Mouse (Mus musculus) olfactory bulb, adult 2 months (tissue): ENCODE measurements around the gene Cacna2d2. TPM values are rescaled to one million over a fixed set of nuclear protein-coding genes. Genes with fewer than 3 reads are reported as not detected.

ENCODE experiments used
- H3K27ac ChIP-seq: fragments of 200-500 bp; 2 replicates; pipeline ENCODE4 v1.5.1; 2012; ENCODE audit warnings: low read depth, low read length; ENCODE audit not compliant: insufficient read depth
- H3K4me1 ChIP-seq: fragments of 200-500 bp; 2 replicates; pipeline ENCODE4 v1.6.1; 2012; ENCODE audit warnings: low read length; ENCODE audit not compliant: control insufficient read depth, insufficient read depth
- H3K4me3 ChIP-seq: fragments of 200-500 bp; 2 replicates; pipeline ENCODE4 v1.5.1; 2012; ENCODE audit warnings: mild to moderate bottlenecking, low read depth, low read length, moderate library complexity; ENCODE audit not compliant: insufficient read depth
- CTCF ChIP-seq: fragments of 200-500 bp; IDR thresholded peaks from 2 replicates; pipeline ENCODE4 v1.5.1; 2012; ENCODE audit warnings: low read depth, mild to moderate bottlenecking, low read length, moderate library complexity; ENCODE audit not compliant: insufficient read depth
- POLR2A ChIP-seq: fragments of 200-500 bp; IDR thresholded peaks from 2 replicates; pipeline ENCODE4 v1.6.1; 2012; ENCODE audit warnings: mild to moderate bottlenecking, low read depth, low read length, moderate library complexity; ENCODE audit not compliant: insufficient read depth
- WGBS: fragments of 180-500 bp; shearing (Covaris S2); methylation state at CpG from one replicate; pipeline ENCODE4 v1.1.7; 2018; 5-methylcytosine and 5-hydroxymethylcytosine counted together
- polyA plus RNA-seq: library from polyadenylated mRNA; stranded (reverse); fragments of >200 nt; gene quantifications from 2 replicates; pipeline ENCODE4 v1.2.4, GENCODE M21; 2012; ENCODE audit warnings: low replicate concordance; ENCODE audit not compliant: missing spikeins, insufficient read depth, insufficient read length

The Cacna2d2 gene
- polyA plus RNA-seq, 1 experiment: not detected

DNA sequence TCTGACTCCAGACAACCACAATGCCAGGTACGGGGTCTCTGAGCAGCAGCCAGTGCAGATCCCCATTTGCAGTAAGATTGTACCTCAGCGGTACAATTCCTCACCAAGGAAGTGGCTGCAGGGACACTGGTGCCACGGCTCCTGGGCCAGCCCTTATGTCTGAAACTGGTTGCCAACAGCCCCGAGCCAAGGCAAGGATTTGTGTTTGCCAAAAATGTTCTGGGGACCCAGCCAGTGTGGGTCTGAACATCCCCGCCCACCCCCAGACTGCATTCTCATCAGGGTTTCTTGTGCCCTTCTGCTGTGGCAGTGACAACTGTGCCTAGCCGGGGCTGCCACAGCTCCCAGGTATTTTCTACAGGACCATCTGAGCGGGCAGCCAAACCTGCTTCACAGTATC is 138.8 kb downstream of the Cacna2d2 start:
- Histone ChIP-seq H3K4me3 (no peak overlapping the region), H3K4me1 (peaks cover 34% of the 10 kb centered on the region), H3K27ac (no peak overlapping the region)
- no peak for TF ChIP-seq POLR2A
- no peak for TF ChIP-seq CTCF
- WGBS: 52% methylated on average over 7 of the region's 7 CpGs

DNA sequence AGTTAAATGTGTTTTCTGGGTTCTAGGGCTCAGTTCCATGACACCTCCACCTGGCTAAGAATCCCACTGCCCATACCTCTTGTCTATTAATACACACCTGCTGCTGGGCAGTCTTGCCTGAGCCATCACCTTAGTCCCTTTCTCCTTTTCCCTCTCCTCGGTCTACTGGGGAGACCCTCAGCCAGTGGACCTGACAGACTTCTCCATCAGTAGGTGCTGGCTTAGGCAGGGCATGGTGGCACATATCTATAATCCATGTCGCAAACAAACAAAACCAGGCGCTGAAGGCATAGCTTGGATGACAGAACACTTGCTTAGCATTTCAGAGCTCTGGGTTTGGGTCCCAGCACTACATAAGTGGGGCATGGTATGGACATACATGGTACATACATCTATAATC is 139.3 kb downstream of the Cacna2d2 start:
- Histone ChIP-seq H3K4me1 (peaks cover 34% of the 10 kb centered on the region), H3K27ac (no peak overlapping the region), H3K4me3 (no peak overlapping the region)
- WGBS: 93% methylated on average over 3 of the region's 3 CpGs
- TF ChIP-seq CTCF (no peak), POLR2A (no peak)

GRCm38 (mm10) chr9:107539940-107540339 is 140.5 kb downstream of the Cacna2d2 start:
- WGBS: 93% methylated on average over 8 of the region's 8 CpGs
- no peak for TF ChIP-seq POLR2A
- H3K4me3 ChIP-seq: no peak overlapping the region
- no peak overlapping the region for H3K27ac ChIP-seq
- H3K4me1 ChIP-seq: peaks cover 35% of the 10 kb centered on the region

- no peak overlapping the region for H3K4me3 ChIP-seq
- 67% methylated on average over 4 of the region's 4 CpGs for WGBS
- peaks cover 36% of the 10 kb centered on the region for H3K4me1 ChIP-seq
- no peak overlapping the region for H3K27ac ChIP-seq
- TF ChIP-seq CTCF (no peak), POLR2A (no peak)
Measured at GRCm38 (mm10) chr9:107540420-107540819, 141.0 kb downstream of the Cacna2d2 start.

GRCm38 (mm10) chr9:107541005-107541404 is 141.6 kb downstream of the Cacna2d2 start:
- no peak overlapping the region for H3K27ac ChIP-seq
- peaks cover 30% of the 10 kb centered on the region for H3K4me1 ChIP-seq
- no peak overlapping the region for H3K4me3 ChIP-seq
- TF ChIP-seq POLR2A (no peak), CTCF (no peak)
- 36% methylated on average over 10 of the region's 10 CpGs for WGBS

DNA sequence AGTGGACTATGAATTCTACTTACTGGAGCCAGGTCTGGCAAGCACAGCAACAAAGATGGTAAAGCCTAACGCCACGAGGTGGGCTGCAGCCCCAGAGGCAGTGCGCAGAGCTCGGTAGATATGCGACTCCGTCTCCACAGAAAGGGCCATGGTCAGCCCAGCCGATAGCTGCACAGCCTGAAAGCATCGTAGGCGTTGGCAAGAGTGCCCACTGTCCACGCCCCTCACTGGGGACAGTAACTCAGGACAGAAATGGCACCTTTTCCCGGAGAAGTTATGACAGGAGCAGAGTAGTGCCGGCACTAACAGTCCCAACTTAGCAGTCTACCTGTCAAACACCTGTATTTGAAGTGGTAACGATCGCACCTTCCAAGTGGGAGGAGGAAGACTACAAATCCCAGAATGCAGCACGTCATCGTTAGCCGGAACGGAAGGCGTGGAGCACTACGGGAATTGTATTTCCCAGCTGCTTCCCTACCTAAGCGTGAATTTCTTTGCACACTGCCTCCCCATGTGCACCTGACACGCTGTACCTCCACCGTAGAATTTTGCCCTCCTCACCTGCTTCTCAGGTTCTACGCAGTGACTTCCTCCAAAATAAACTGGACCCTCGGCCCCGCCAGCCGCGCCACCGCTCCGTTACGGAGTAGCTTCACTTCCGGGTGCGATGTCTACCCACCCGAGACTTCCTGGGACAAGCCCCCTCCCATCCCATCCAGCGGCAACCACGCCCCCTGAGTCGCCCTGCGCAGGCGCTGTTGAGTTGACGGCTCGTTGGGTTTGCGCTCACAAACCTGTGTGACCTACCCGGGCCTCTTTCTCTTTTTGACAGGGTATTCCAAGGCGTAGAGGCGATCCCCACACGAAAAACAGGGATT is 142.3 kb downstream of the Cacna2d2 start, which contains the start of the genes Cyb561d2 and Nprl2:
Cyb561d2 (minus strand) TSS at position 720 of the 878 bp plus-strand sequence.
Nprl2 (plus strand) TSS at position 753 of the 878 bp plus-strand sequence.
- WGBS: under 1% methylated on average over 46 of the region's 46 CpGs
- peak within 1 kb of the TSS; percentile 48; the same call in 1 of the 2 replicates for H3K27ac ChIP-seq
- peak within 1 kb of the TSS; percentile 68 for H3K4me3 ChIP-seq
- TF ChIP-seq POLR2A (peak; percentile 69; the same call in 1 of the 2 replicates), CTCF (no peak)
- peaks cover 27% of the 10 kb centered on the region for H3K4me1 ChIP-seq

DNA sequence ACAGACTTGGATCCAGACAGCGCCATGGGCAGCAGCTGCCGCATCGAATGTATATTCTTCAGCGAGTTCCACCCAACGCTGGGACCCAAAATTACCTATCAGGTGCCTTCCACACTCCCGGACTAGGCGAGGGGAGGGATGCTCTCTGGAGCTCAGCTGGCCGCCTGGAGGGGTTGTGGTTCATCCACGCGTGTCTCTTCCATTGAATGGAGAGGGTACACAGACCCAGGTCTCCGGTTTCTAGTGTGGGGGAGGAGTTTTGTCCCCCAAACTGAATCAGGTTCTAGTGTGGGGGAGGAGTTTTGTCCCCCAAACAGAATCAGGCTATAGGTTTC is 142.9 kb downstream of the Cacna2d2 start:
- H3K4me1 ChIP-seq: peaks cover 27% of the 10 kb centered on the region
- no peak for TF ChIP-seq POLR2A
- no peak overlapping the region for H3K27ac ChIP-seq
- WGBS: 0% methylated on average over 11 of the region's 11 CpGs
- H3K4me3 ChIP-seq: peak overlapping the region; percentile 68

GRCm38 (mm10) chr9:107542721-107543120 is 143.3 kb downstream of the Cacna2d2 start:
- H3K4me1 ChIP-seq: peaks cover 29% of the 10 kb centered on the region
- TF ChIP-seq CTCF: no peak
- no peak for TF ChIP-seq POLR2A
- 44% methylated on average over 8 of the region's 8 CpGs for WGBS
- H3K4me3 ChIP-seq: peak overlapping the region; percentile 68
- H3K27ac ChIP-seq: no peak overlapping the region

DNA sequence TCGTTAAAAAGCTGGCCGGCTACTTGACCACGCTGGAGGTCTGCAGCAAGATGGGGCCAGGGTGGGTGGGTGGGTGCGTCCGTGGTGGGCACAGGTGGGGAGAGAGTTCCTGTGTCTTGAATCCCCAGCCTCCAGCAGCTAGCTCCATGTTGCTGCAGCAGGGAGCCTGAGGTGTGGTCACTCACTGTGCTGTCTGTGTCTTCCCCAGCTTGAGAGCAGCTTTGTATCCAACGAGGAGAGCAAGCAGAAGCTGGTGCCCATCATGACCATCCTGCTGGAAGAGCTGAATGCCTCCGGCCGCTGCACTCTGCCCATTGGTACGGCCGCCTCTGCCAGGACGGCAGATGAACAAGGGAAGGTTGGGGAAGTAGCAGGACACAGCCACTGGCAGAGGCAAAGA is 143.9 kb downstream of the Cacna2d2 start:
- peaks cover 31% of the 10 kb centered on the region for H3K4me1 ChIP-seq
- H3K4me3 ChIP-seq: no peak overlapping the region
- TF ChIP-seq POLR2A (no peak), CTCF (no peak)
- 89% methylated on average over 11 of the region's 11 CpGs for WGBS
- H3K27ac ChIP-seq: no peak overlapping the region

GRCm38 (mm10) chr9:107544196-107544700 is 144.8 kb downstream of the Cacna2d2 start:
- H3K4me1 ChIP-seq: peaks cover 31% of the 10 kb centered on the region
- no peak overlapping the region for H3K27ac ChIP-seq
- WGBS: 95% methylated on average over 17 of the region's 17 CpGs
- H3K4me3 ChIP-seq: no peak overlapping the region
- TF ChIP-seq POLR2A: no peak
